Mouse (Mus musculus) left cerebral cortex, postnatal 36 days (tissue): ENCODE data around the gene Olfr553. TPM values are rescaled to one million over a fixed set of nuclear protein-coding genes. Genes with fewer than 3 reads are reported as not detected.
"Not testable (repeated sequence)": the region's sequence is repeated elsewhere in the genome, so short reads cannot be mapped to it uniquely, and the experiment has no call there.

Experiments
- DNase-seq, 2 experiments: peaks; one replicate each; pipeline ENCODE4 v3.0.0; 2021 to 2022; ENCODE audit warnings: low spot score in 2 of 2, mixed read lengths in 1 of 2
- intact Hi-C: fragments of 180-260 bp; cut with DNase I; formaldehyde crosslinking; loops from one replicate; pipeline ENCODE4 v1.15.1; 2025
- total RNA-seq, 2 experiments: library from RNA; stranded (reverse); gene quantifications; 2 replicates each; pipeline ENCODE4 v1.2.3; 2021

Olfr553 gene
- total RNA-seq, result not detected

DNA sequence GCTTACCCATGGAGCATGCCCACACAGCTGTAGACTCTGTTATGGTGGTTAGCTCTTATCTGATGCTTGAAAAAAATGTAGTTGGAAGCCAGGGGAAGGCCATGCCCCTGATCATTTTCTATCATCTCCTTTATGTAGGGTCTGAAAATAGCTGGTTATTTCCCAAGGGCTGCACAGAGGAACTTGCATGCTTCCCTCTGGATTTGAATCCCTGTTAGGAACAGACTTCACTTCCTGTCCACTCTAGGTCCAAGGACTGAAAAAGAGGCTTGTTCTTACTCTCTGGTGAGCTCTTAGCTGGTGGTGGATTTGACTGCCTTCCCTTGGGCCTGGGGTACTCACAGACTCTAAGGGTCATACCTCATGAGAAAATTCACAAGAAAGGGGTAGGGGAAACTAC is at the start of gene Olfr553:
Olfr553 (minus strand) TSS at position 101 of the 400 bp plus-strand sequence.
- no peak for DNase-seq
- intact Hi-C loops, result no loop called here

DNA sequence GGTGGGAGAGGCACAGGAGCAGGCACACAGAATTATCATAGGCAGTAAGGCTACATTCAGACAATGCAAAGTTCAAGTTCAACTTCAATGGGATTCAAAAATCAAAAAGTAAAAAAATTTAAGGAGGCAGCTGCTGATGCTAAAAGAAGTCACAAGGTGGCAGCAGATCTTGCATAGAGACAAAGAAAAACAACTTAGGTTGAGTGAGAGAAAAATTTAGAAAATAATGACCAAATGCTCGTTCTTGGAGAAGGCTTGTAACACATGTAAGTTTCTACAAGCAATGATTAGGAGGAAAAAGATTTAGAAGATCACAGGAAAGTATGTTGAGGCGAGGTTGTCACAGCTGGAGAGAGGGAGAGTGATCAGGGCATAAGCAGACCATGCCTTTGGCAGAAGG is 47.4 kb upstream of the Olfr553 start:
- intact Hi-C loops, result loop anchor here (5.0 to 10.0 kb wide), 2 partner anchors 249 to 1207 kb away; partner anchors contain the start of gene Olfr571
- no peak for DNase-seq

DNA sequence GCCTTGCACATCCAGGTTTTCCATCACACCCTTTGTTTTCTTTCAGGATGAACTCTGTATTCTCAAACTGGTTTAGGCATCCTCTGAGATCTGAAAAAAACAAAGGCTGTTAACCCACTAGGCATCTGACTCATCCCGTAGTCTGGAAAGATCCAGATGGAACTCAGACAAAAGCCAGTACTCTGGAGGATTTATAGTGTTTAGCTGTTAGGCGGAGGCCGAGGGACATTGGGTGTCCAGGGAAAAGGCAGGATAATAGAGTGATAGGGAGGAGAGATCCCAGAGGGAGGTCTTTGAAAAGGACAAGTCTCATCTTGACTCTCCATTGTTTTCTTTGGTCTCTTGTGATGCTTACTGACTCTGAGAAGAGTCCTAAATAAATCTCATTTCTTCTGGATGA is 46.6 kb upstream of the Olfr553 start, which contains the start of gene Olfr556:
Olfr556 (plus strand) TSS at position 301 of the 400 bp plus-strand sequence.
- intact Hi-C loops, result loop anchor here (10.0 kb wide), 1 partner anchor 250 kb away; the partner anchor contains the start of gene Olfr571
- DNase-seq, result no peak

DNA sequence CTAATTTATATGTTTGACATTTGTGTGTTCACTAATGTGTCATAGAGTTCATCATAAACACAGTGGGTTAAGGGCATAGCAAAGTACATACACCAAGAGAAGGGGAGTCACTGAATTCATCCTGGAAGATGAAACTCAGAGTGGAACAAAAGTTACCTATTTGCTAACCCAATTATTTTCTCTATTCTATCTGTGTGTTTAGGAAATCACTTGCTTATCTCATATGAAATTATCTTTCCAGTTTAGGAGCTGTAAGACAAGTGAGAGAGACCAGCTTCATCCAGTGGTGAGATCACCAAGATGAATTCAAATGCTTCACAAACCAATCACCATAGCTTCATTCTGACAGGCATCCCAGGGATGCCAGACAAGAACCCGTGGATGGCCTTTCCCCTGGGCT is 40.5 kb upstream of the Olfr553 start, which contains the start of gene Olfr555:
Olfr555 (plus strand) TSS at position 301 of the 400 bp plus-strand sequence.
- DNase-seq, result no peak
- intact Hi-C loops, result no loop called here

DNA sequence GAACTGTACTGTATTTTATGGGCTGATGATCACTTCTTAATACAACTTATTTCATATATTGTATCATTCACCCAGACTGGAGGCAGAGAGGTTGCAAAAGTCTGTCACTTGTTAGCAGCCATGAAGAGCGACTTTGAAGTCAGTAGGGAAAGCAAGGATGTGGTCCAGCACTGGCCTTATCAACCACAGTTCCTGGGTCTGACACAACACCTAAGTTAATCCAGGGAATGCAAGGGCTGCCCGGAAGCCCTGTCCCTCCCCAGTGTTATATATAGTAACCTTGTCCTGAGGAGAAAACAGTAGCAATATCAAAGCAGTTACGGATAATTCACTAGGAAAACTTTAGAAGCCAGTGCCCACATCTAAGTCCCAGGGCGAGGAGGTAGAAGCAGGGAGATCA is 26.9 kb upstream of the Olfr553 start:
- DNase-seq, intact Hi-C loops: not testable (repeated sequence)

DNA sequence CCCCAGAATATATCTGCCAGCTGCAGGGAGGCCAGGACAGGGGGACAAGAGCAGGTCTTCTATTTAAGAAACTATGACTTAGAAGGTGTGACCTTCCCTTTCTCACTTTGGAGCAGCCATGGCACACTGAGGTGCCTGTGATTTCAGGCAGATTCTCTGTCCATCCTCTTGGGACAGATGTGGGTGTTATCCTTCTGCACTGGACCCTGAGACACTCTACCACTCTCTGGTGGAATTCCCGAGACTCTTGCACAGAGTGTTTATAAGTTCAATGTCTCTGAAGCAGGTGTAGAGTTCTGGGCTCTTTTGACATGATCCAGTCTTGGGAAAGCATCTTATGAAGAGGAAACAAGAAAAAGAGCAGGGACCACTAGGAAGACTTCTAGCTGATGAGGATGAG is 20.1 kb upstream of the Olfr553 start, which contains the start of gene Olfr554:
Olfr554 (plus strand) TSS at position 301 of the 400 bp plus-strand sequence.
- DNase-seq, result no peak
- intact Hi-C loops, result no loop called here

DNA sequence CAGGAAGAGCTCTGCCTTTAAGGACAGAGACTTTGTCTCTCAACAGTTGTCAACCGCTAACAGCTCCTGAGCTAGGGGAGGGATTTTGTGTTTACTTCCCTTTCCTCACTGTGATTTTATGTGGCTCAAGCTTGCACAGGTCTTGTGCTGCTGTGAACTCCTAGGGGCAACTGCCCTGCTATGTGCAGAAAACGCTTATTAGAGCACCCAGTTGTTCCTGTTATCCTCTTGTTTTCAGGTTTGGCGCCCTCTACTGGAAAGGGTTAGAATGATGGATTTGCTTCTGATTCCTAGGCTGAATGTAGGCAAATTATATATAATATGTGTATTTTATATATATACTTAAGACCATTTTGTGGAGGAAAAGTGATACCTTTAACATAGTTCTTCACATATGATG is 18.6 kb upstream of the Olfr553 start:
- peak in 1 of 2 experiments; percentile 10 for DNase-seq
- intact Hi-C loops, result loop anchor here (2.0 kb wide), 1 partner anchor 124 kb away; no protein-coding TSS in a partner anchor

DNA sequence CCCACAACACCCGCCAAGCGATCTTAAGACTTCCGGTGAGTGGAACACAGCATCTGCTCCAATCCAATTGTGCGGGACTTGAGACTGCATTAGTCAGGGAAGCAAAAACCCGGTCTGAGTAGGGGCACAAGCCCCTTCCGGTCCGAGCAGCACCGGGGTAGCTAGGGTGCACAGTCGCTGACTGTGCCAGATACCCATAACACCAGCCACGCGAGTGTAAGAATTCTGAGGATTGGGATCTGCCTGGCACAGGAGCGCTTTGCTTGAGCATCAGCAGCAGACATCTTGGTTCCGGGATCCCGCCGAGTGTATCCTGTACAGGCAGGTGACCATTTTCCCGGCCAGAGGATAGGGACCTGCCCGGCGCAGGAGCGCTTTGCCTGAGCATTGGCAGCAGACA is 2.4 kb upstream of the Olfr553 start:
- DNase-seq, intact Hi-C loops: not testable (repeated sequence)

DNA sequence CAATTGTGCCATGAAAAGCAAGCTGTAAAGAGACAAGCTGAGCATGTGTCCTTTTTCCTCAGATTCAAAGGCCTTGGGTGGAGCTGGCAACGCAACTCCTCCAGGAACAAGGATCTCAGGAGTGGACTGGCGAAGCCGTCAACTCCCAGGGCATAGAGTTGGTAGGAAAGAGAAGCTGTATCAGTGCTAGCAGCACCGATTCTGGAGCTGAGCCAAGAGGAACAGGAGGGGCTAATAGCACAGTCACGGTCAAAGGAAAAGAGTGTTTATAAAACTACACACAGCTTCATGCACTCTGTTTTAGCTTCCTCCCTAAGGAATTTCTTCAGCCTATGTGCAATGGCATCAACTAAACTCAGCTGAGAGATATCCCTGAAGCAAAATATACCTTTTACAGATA is 1.6 kb upstream of the Olfr553 start:
- no peak for DNase-seq
- intact Hi-C loops, result no loop called here

DNA sequence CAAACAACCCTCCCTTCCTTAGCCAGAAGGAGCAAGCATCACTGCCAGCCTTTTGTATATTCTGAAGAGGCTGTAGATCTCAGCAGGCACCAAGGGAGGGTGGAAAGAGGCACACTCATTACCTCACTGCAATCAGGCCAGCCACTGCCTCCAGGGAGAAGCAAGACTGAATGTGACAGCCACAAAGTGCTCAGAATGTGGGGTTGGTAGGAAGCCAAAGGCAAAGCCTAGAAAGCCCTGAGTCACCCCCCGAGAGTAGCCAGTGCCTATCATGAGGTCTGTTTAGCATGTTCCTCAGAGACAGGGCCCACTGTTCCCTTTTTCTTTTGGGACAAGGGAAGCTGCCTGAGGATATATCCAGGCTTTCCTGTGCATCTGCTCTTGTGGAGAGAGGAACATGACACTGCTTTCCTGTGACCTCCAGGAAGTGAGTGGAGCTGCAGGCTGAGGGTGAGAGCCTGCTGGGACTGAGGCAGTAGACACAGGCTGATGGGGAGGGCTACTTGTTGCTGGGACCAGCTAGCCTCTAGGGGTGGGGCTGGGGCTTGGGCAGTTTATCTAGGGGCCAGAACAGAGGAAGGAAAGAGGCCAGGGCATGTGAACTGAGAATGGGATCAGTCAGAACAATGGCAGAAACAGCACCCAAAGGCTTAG is 20.5 kb downstream of the Olfr553 start, which contains the start of gene Olfr552:
Olfr552 (plus strand) TSS at position 393 of the 654 bp plus-strand sequence.
- intact Hi-C loops, result no loop called here

DNA sequence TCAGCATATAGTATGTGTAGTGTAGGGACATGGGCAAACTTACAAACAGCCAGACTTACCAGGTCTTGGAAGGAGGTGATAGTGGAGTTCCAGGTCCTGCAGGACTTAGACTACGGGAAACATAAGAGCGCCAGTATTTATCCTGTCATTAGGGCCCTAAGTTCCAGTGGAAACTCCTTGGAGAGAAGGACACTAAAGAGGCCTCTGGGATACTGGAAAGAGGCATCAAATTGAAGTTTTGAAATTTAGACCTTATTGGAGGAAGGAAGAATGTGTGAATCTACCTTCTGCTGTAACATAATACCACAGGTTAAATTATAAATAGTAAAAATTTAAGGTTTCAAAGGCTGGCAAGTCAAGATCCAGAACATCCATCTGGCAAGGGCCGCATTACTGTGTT is 26.2 kb downstream of the Olfr553 start, which contains the start of gene Olfr551:
Olfr551 (minus strand) TSS at position 101 of the 400 bp plus-strand sequence.
- intact Hi-C loops, result no loop called here

More for the DNA sequence above, 20.5 kb downstream of the Olfr553 start, which contains the start of gene Olfr552:
- DNase-seq, result no peak

DNA sequence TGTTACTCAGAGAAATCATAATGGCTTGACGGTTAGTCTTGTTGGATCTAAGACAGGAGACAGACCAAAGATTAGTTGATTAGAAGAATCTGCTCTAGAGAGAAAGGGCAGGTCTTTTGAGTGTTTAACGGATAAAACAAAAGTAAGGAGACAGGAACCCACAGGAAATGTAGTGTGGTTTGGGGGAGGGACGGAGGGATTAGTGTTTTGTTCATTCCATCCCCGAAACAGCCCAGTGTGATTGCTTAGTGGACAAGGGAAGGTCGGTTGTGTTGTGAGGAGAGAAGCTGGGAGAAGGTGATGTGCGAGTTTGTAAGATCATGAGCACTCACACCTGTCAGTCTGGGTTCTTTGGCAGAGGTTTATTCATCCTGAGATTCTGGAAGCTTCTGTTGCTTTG is 42.0 kb downstream of the Olfr553 start:
- intact Hi-C loops, result no loop called here
- no peak for DNase-seq

More for the DNA sequence above, 26.2 kb downstream of the Olfr553 start, which contains the start of gene Olfr551:
- DNase-seq, result no peak

DNA sequence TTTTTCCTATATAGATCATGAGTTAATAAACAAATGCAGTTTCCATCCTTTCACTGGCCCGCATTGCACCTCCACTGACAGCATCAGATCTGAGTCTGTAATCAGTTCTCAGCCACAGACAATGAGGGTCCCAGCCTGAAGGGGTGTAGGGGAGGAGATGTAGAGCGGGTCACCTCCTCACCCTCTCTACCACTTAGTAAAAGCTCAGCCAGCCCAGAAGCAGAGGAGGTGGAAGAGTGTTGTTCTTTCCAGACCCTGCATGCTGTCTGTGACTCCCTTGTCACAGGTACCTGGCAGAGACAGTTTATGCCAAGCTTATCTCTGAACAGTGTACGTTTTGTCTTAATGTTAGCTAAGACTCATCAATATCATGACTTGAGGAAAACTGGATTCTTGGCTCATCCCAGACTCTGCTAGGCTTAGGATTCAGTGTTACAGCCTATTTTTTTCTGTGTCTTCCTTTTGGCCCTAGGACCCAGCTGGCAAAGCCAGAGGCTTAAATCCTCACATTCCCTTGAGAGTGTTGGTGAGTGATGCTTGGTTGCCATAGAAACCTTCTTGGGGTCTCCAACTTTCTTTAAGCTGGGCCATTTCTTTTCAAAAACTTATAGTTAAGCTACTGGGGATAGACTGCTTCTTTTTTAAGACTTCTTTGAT is 44.7 kb downstream of the Olfr553 start:
- no peak for DNase-seq
- intact Hi-C loops, result no loop called here

DNA sequence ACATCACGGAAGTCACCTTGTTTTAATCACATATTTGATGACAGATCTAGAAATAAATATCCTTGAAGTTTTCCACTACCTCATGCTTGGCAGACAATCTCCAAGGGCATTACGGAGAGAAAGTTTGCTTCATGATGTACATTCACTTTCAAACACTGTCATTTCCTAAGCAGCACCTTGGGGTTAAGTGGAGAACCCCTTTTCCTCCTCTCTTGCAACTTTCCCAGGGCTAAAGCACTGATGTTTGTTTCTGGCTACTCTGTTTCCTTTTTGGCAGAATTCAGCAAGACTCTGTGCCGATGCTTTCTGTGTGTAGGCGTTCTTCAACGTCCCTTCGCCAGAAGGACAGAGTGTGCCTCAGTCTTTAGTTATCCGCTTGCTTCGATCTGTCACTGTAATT is 46.9 kb downstream of the Olfr553 start, which contains the start of gene Olfr550:
Olfr550 (plus strand) TSS at position 301 of the 400 bp plus-strand sequence.
- intact Hi-C loops, result no loop called here
- peak in 1 of 2 experiments; percentile 5 for DNase-seq

DNA sequence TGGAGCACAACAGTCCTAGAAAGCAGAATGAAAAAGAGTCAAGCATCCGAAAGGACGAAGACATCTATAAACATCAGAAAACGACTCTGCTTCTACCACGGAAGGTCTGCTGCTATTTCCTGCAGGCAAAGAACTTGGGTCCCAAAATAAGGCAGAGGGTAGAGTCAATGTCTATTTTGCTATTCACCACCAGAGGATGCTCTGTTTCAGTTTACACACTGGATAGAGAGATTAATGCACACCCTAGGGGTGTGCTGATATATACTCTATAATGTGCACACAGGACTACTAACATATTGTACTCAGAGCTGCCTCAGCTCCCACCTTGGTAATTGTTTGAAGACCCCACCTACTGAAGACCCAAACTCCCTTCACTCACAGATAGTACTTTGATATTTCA is 51.8 kb downstream of the Olfr553 start:
- intact Hi-C loops, result no loop called here
- no peak for DNase-seq

DNA sequence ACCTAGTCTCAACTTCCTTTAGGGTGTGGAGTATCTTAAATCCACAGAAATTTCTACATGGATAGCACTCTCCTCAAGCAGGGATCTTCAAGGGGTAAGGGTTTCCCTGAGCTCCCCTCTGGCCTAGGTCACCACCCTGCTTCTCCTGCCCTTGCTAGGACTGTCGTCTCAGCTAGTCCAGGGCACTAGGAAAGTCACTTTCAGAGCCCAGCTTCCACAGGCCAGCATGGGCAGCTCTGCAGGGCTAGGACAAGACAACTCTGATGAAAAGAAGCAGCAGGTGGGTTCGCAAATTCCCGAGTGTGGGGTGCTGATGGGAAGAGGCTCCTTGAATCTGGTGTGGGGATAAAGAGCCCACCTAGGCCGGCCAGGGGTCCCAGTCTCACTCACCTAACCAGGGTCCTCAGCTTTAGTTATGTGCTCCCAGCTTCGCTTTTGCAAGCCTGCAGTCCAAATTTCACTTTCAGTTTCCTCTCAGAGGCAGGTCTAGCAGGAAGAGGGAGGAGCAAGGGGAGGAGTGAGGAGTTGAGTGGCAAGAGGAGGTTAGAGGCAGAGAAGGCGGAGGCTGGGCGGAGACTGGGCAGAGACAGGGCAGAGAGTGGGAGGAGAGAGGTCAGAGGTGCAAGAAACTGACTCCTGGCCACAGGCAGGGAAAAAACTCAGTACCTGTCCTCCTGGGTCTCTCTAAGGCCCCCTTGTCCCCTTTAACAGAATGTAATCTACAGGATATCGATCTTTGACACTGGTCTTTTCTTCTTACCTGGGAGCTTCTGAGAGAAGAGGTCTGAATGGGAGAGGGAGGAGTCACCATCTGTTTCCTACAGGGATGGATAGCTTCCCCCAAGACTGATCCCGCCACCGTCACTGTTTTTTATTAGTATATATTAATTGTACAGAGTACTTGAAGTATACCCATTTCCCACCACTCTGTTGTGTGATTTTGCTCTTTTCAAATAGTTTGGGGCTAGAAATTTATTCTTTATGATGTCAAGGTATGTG is 52.7 kb downstream of the Olfr553 start, which contains the start of gene Trim21:
Trim21 (minus strand) TSS at position 488 of the 999 bp plus-strand sequence.
- intact Hi-C loops, result no loop called here
- peak; percentile 18 to 46 for DNase-seq
